Mouse (Mus musculus): Measurements from ENCODE around the gene Nck2. TPM values are rescaled to one million over a fixed set of nuclear protein-coding genes. Genes with fewer than 3 reads are reported as not detected.

The Nck2 gene
- total RNA-seq, 2 experiments from 2014 or later = 34.0 to 38.3 TPM

- no peak for DNase-seq
These were observed 139.2 kb downstream of the Nck2 start for GRCm38 (mm10) chr1:43583564-43583963.

GRCm38 (mm10) chr1:43589001-43589400 lies 144.6 kb downstream of the Nck2 start:
- DNase-seq = no peak

- DNase-seq = no peak
These were observed 145.5 kb downstream of the Nck2 start for GRCm38 (mm10) chr1:43589910-43590309.

GRCm38 (mm10) chr1:43590727-43591126 lies 146.3 kb downstream of the Nck2 start:
- no peak for DNase-seq

GRCm38 (mm10) chr1:43593069-43593468 lies 148.7 kb downstream of the Nck2 start:
- no peak for DNase-seq

- DNase-seq = no peak
These were observed 150.4 kb downstream of the Nck2 start for GRCm38 (mm10) chr1:43594738-43595137.

- DNase-seq = no peak
These were observed 153.4 kb downstream of the Nck2 start for GRCm38 (mm10) chr1:43597731-43598130.

- DNase-seq = no peak
These were observed 155.1 kb downstream of the Nck2 start for GRCm38 (mm10) chr1:43599483-43599882.

- DNase-seq = no peak
These were observed 156.7 kb downstream of the Nck2 start for GRCm38 (mm10) chr1:43601054-43601453.

- DNase-seq = no peak
These were observed 171.6 kb downstream of the Nck2 start for GRCm38 (mm10) chr1:43615948-43616347.

Other genes with a start within 250 kb of the Nck2 start
- gene Fhl2, start 247.6 kb upstream of the Nck2 start, total RNA-seq (2021) = 1,000 to 10,000 TPM; 1,103 to 1,257 TPM